Mouse (Mus musculus): ENCODE data around the gene B3gnt2.

DNA sequence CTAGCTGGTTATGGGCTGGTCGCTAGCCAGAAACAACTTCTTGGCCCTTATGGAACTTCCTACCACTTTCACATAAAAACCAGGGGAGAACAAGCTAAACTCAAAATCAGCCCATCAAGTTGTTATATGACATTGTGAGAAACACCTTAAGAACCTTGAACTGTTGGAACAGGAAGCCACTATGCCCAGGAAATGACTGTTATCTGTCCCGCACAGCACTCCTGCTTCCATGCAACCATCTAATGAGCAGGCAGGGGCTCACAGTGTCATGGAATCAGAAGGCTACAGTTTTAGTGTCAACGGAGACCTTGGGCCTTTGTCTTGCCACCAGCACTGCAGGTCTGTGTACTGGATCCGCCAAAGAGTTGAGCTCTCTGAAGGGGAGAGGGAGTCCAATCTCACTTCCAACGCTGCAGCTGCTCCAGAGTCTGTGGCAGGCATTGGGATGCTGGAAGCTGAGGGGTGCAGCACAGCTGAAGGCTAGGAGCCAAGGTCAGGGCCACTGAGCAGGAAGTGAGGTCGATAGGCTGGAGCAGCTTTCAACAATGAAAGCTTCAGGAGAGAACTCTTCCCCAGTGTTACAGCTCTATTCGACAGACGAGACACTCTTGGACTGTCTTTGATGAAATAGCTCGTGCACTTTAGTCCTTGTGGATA is 36.6 kb downstream of the B3gnt2 start:
- TF ChIP-seq MAX (IDR thresholded peaks at IDR 0.05; ENCODE audit: low read depth) = no peak
- no peak for TF ChIP-seq POLR2A (IDR thresholded peaks at IDR 0.05; ENCODE audit: insufficient read length, low read depth)
- TF ChIP-seq MYOD1 (IDR thresholded peaks at IDR 0.05; ENCODE audit: control insufficient read depth in 1 of 3, insufficient read length in 2 of 3, low read depth in 2 of 3) = no peak

Measured in myocyte (in vitro differentiated cells).